Mouse (Mus musculus): ENCODE measurements around the gene Cdc7. TPM values are rescaled to one million over a fixed set of nuclear protein-coding genes. Genes with fewer than 3 reads are reported as not detected.

Cdc7 gene
- polyA plus RNA-seq (2012; rRNA removed): 1.6 and 1.9 TPM in 2 replicates

DNA sequence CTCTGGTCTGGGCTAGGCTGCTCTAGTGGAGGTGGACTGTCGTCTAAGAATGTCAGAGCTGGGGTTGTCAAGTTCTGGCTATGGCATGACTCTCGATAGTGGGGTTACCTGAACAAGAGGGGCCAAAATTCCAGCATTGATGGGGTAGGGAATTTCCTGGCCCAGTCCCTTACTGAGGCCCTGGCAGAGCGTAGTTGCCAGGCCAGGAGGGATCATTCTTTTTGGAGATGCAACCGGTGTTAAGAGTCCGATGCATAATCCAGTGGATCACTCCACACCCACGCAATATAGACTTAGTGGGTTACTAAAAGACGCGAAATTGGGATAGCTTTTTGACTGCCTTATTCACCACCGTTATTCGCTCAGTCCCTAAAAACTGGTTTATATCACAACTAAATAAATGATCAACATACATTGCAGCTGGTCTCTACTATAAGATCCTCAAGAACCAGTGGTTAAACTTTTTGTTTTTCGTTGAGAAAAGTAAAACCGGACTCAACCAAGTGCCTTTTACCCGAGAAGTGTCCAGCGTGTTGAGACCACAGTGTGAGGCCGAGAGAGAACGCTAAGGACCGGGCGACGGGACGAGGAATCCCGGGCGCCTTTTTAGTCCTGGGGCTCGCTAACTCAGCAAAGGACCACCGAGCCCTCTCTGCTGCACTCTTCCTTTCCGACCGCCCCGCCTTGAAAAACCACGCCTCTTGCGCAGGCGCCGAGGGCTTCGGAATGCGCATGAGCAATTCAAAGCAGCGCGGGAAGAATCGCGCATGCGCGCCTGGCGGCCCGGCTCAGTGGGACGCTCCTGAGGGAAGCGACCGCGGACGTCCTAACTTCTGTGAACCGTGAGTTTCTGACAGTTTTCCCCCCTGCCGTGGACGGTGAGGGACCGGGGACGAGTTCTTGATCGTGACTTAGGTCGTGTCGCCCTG is at the start of gene Cdc7:
Gene Cdc7, plus strand, starts transcription at position 739 of the 929 bp plus-strand sequence.
- peak; percentile 94 for DNase-seq
- peaks cover 2% of the 10 kb centered on the region; the same call in 1 of the 2 replicates for H3K4me1 ChIP-seq (ENCODE audit: control insufficient read depth, insufficient read depth, low read length)
- TF ChIP-seq CTCF (IDR thresholded peaks at IDR 0.05; ENCODE audit: insufficient read depth, low read length): no peak
- peak; percentile 39; the same call in 1 of the 2 replicates for TF ChIP-seq POLR2A (IDR thresholded peaks at IDR 0.05; ENCODE audit: borderline replicate concordance, extremely low read depth, low read depth, low read length)
- peak within 1 kb of the TSS; percentile 80 for H3K4me3 ChIP-seq (replicated peaks; ENCODE audit: extremely low read depth, low read depth, low read length)
- 7% methylated on average over 54 of the region's 54 CpGs for WGBS

DNA sequence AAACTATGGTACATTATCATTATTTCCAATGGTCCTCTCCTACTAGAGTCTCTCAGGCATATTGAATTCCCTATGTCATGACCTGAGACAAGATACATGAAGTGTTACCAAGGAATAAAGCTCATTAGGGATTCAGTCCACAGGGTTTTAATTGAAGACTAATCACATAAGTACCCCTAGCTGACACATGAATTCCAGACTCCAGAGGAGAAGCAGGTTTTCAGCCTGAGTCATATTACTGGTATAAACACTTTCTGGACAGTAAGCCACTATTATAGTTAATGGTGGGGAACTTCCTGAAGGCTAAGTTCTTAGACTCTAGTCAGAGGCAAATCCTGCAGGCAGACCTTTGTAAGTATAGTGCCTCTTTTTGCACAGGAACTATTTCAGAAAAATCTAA is 44.8 kb upstream of the Cdc7 start:
- no peaks in the 10 kb centered on the region for H3K4me1 ChIP-seq (ENCODE audit: control insufficient read depth, insufficient read depth, low read length)
- DNase-seq: no peak
- TF ChIP-seq CTCF (IDR thresholded peaks at IDR 0.05; ENCODE audit: insufficient read depth, low read length) (no peak), POLR2A (IDR thresholded peaks at IDR 0.05; ENCODE audit: borderline replicate concordance, extremely low read depth, low read depth, low read length) (no peak)
- no peak overlapping the region for H3K4me3 ChIP-seq (replicated peaks; ENCODE audit: extremely low read depth, low read depth, low read length)

DNA sequence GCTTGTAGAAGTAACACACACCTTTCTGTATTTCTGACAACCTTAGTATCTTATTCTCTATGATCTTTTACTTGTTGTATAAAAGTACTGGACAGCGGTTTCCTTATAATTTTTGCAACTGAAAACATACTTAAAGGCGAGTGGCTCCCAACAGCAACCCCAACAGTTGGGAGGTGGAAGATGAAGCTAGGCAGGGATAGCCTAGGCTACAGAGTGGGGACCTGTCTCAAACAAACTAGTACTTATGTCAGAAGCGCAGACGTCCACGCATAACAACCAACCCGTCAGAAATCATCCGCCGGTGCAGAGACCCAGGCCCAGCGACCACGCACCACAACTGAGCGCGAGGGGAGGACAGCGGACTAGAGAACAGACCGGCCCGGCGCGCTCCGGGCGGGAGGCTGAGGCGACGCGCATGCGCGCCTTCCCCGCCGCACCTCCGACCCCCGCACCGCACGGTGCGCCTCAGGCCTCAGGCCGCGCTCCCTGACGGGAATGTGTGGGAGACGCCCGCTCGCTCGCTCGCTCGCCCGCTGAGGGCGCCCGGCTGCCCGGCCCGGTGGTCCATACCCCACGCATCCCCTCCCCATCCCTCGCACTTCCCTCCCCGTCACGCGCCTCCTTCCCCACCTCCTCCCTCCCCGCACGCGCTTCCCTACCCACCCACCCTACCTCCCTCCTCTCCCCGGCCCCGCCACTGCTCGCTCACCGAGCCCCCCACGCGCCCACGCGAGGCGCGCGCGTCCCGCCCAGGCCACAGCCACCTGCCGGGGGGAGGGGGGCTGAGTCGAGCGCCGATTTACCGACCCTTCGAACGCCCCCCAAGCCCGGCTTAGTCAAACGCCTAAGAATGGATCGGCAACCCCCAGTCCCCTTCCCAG is 38.4 kb upstream of the Cdc7 start, which contains the start of gene Hfm1:
Gene Hfm1, minus strand, starts transcription at position 834 of the 881 bp plus-strand sequence.
- DNase-seq: peak; percentile 12
- WGBS: 2% methylated on average over 71 of the region's 76 CpGs
- no peak for TF ChIP-seq CTCF (IDR thresholded peaks at IDR 0.05; ENCODE audit: insufficient read depth, low read length)
- TF ChIP-seq POLR2A (IDR thresholded peaks at IDR 0.05; ENCODE audit: borderline replicate concordance, extremely low read depth, low read depth, low read length): no peak
- Histone ChIP-seq H3K4me3 (replicated peaks; ENCODE audit: extremely low read depth, low read depth, low read length) (peak within 1 kb of the TSS; percentile 44), H3K4me1 (ENCODE audit: control insufficient read depth, insufficient read depth, low read length) (no peaks in the 10 kb centered on the region)

- 44% methylated on average over 4 of the region's 4 CpGs for whole genome bisulfite sequencing
- TF ChIP-seq POLR2A (IDR thresholded peaks at IDR 0.05; ENCODE audit: borderline replicate concordance, extremely low read depth, low read depth, low read length): no peak
- TF ChIP-seq CTCF (IDR thresholded peaks at IDR 0.05; ENCODE audit: insufficient read depth, low read length): no peak
- no peak overlapping the region for H3K4me3 ChIP-seq (replicated peaks; ENCODE audit: extremely low read depth, low read depth, low read length)
Observed at GRCm38 (mm10) chr5:106926369-106926686, 37.8 kb upstream of the Cdc7 start.

GRCm38 (mm10) chr5:106927996-106928395 is 36.1 kb upstream of the Cdc7 start:
- no peak for DNase-seq
- 76% methylated on average over 4 of the region's 4 CpGs for WGBS
- Histone ChIP-seq H3K4me3 (replicated peaks; ENCODE audit: extremely low read depth, low read depth, low read length) (no peak overlapping the region), H3K4me1 (ENCODE audit: control insufficient read depth, insufficient read depth, low read length) (no peaks in the 10 kb centered on the region)
- TF ChIP-seq CTCF (IDR thresholded peaks at IDR 0.05; ENCODE audit: insufficient read depth, low read length) (no peak), POLR2A (IDR thresholded peaks at IDR 0.05; ENCODE audit: borderline replicate concordance, extremely low read depth, low read depth, low read length) (no peak)

More at GRCm38 (mm10) chr5:106926369-106926686, 37.8 kb upstream of the Cdc7 start:
- no peak for DNase-seq
- no peaks in the 10 kb centered on the region for H3K4me1 ChIP-seq (ENCODE audit: control insufficient read depth, insufficient read depth, low read length)

DNA sequence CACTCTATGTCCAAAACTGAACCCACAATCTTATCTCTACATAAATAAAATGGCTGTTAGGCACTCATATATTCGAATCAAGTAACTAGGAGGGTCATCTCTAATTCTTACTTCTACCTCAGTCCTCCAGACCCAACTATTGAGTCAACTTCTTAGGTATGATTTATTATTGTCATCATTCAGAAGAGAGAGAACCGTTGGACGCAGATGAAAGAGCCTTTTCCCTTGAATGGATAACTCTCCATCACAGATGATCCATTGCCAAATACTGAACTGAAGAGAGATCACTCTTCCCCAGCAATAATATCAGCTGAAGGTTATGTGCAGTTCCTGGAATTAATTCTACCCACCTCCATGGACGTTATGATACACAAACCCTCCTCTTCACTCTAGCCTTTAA is 17.8 kb upstream of the Cdc7 start:
- no peak for TF ChIP-seq CTCF (IDR thresholded peaks at IDR 0.05; ENCODE audit: insufficient read depth, low read length)
- TF ChIP-seq POLR2A (IDR thresholded peaks at IDR 0.05; ENCODE audit: borderline replicate concordance, extremely low read depth, low read depth, low read length): no peak
- DNase-seq: no peak
- no peak overlapping the region for H3K4me3 ChIP-seq (replicated peaks; ENCODE audit: extremely low read depth, low read depth, low read length)
- WGBS: 70% methylated on average over 4 of the region's 4 CpGs
- H3K4me1 ChIP-seq (ENCODE audit: control insufficient read depth, insufficient read depth, low read length): no peaks in the 10 kb centered on the region

DNA sequence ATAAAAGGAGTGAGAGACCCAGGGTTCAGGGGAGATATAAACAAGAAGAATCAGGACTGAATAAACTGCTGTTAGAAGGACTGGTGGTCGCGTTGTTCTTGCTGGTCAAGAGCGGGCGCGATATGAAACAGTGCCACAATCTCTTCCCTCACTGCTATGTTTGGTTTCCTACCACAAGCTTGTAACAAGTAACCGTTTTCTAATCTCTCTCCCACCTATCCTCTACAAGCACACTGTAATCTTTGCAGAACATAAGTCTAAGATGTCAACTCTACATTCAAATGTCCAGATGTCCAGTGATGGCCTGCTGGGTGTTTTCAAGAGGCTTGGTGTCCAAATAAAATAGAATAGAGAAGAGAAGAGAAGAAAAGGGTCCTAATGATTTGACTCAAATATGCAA is 15.4 kb upstream of the Cdc7 start:
- WGBS: 89% methylated on average over 6 of the region's 6 CpGs
- TF ChIP-seq POLR2A (IDR thresholded peaks at IDR 0.05; ENCODE audit: borderline replicate concordance, extremely low read depth, low read depth, low read length) (no peak), CTCF (IDR thresholded peaks at IDR 0.05; ENCODE audit: insufficient read depth, low read length) (no peak)

DNA sequence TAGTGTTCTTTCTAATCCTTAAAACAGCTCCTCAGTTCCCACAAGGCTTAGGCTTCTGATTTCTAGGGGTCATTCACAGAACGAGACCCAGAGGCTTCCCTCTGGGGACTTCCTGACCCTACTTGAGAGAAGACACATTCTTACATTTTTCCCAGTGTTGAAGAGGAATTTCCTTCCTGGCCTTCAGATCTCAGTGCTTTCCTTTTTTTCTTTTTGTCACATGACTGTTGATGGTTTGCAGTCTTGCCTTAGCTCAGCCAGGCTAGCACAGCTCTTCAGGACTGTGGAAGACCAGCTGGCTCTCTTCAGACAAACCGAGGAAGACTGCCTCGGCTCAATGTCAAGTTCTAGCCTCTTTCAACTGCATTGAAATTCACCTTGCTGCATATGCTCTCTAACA is 7.7 kb upstream of the Cdc7 start:
- no peak for DNase-seq
- Histone ChIP-seq H3K4me3 (replicated peaks; ENCODE audit: extremely low read depth, low read depth, low read length) (no peak overlapping the region), H3K4me1 (ENCODE audit: control insufficient read depth, insufficient read depth, low read length) (no peaks in the 10 kb centered on the region)
- 59% methylated on average over 3 of the region's 3 CpGs for WGBS
- TF ChIP-seq CTCF (IDR thresholded peaks at IDR 0.05; ENCODE audit: insufficient read depth, low read length) (no peak), POLR2A (IDR thresholded peaks at IDR 0.05; ENCODE audit: borderline replicate concordance, extremely low read depth, low read depth, low read length) (no peak)

More for the DNA sequence above, 15.4 kb upstream of the Cdc7 start:
- no peaks in the 10 kb centered on the region for H3K4me1 ChIP-seq (ENCODE audit: control insufficient read depth, insufficient read depth, low read length)
- DNase-seq: no peak
- H3K4me3 ChIP-seq (replicated peaks; ENCODE audit: extremely low read depth, low read depth, low read length): no peak overlapping the region

DNA sequence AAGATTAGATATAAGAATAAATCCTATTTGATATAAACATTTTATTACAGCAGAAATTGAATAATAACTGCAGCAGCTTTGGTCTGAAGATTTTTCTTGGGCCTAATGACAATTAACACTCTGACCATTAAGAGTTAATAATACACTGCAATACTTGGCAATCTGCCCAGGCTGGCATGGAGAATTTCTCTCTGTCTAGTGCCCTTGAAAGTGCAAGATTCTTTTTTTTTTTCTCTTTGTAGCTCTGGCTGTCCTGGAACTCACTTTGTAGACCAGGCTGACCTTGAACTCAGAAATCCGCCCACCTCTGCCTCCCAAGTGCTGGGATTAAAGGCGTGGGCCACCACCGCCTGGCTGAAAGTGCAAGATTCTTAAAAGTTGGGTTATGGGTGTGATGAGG is 5.1 kb upstream of the Cdc7 start:
- no peaks in the 10 kb centered on the region for H3K4me1 ChIP-seq (ENCODE audit: control insufficient read depth, insufficient read depth, low read length)
- TF ChIP-seq POLR2A (IDR thresholded peaks at IDR 0.05; ENCODE audit: borderline replicate concordance, extremely low read depth, low read depth, low read length): no peak
- TF ChIP-seq CTCF (IDR thresholded peaks at IDR 0.05; ENCODE audit: insufficient read depth, low read length): no peak
- no peak overlapping the region for H3K4me3 ChIP-seq (replicated peaks; ENCODE audit: extremely low read depth, low read depth, low read length)
- 55% methylated on average over 3 of the region's 3 CpGs for WGBS
- DNase-seq: no peak
